Mouse (Mus musculus): ENCODE data around the gene Larp4b.
A peak's percentile ranks its signal among the peaks of the same experiment; 100 is the strongest.

The Larp4b gene

DNA sequence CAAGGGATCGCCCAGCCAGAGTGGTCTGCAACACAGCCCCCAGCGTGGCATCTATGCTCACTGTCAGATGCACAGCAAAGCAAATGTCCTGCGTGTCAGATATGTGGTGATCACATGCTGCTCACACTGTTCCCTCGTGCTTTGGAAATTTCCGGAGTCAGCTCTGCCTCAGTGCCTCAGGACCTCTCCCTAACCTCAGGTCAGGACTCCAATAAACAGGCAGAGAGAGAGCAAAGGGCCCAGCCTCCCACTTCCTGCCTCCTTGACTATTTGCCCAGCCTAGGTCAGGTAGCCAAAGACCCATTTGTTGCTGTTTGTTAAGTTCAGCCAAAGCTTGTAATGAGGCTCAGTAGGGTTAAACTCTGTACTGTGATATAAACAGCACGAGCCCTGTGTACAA is 87.4 kb downstream of the Larp4b start:
- no peak for DNase-seq

DNA sequence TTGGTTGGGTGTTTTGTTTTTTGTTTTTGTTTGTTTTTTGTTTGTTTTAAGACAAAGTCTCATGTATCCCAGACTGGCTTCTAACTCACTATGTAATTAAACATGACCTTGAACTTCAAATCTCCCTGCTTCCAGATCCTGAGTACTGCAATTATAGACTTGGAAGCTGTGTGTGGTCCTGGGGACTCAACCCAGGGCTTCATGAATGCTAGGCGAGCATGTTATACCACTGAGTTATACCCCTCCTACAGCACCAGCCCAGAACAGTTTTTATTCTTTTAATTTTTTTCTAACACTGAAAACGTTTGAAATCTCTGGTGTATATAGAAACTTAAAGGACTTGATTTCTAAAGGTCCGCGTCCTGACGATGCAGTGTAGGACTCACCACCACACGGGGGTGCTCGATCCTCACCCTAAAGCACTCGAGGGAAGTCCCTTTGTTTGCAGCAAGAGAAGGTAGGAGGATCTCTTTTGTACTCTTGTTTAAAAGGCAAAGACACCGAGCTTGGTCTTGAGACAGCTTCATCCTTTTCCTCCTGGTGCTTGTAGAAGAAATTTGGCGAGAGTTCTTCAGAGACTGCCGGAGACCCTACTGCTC is 88.1 kb downstream of the Larp4b start:
- DNase-seq: peak; percentile 72 to 74

DNA sequence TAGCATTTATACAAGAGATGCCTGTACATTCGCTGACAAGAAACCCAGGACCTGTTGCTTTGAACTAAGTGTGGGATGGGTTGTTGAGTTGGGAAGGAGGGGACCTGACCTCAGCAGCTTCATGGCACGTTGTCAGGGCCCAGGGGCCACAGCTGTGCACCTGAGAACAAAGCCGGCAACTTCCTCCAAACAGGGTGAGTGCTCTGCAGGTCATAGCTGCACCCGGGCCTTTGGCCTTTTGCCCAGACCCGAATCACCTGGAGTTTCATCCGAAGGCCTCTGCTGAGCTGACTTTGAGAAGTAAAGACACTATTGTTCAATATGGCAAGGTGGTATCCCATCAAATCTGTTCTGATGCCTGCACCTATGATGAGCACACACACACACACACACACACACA is 90.6 kb downstream of the Larp4b start:
- no peak for DNase-seq

DNA sequence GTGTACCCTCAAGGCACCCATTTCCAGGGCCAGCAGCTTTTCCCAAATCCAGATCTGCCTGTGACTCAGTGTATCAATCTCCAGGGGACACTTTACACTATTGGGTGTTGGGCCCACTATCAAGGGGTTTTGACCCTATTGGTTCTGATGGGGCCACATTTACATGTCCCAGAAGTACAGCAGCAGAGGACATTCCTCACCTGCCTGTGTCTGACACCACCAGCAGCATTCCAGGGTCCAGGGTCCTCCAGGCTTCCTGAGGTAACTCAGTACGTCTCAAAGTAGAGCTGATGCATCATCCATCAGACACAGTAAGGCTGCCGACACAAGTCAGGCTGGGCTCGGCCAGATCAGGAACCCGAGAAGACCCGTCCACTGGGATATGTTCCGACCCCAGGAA is 91.0 kb downstream of the Larp4b start:
- DNase-seq: no peak

DNA sequence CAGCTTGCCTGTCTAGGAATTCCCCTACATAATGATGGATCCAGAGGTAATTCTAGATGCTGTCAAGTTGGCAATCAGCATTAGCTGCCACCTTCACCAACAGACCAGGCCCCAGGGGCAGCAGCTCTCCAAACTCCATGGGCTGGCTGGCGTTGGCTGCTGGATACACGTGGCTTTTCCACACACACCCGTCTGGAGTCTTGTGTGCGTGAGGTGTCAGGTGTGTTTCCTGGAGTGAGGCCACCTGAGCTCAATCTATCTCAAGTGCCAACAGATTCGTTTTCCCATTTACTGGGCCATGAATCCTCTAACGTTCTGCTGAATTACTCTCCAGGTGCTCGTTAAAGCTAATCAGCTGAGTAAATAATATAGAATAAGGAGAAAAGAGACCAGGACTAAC is 93.5 kb downstream of the Larp4b start:
- no peak for DNase-seq

DNA sequence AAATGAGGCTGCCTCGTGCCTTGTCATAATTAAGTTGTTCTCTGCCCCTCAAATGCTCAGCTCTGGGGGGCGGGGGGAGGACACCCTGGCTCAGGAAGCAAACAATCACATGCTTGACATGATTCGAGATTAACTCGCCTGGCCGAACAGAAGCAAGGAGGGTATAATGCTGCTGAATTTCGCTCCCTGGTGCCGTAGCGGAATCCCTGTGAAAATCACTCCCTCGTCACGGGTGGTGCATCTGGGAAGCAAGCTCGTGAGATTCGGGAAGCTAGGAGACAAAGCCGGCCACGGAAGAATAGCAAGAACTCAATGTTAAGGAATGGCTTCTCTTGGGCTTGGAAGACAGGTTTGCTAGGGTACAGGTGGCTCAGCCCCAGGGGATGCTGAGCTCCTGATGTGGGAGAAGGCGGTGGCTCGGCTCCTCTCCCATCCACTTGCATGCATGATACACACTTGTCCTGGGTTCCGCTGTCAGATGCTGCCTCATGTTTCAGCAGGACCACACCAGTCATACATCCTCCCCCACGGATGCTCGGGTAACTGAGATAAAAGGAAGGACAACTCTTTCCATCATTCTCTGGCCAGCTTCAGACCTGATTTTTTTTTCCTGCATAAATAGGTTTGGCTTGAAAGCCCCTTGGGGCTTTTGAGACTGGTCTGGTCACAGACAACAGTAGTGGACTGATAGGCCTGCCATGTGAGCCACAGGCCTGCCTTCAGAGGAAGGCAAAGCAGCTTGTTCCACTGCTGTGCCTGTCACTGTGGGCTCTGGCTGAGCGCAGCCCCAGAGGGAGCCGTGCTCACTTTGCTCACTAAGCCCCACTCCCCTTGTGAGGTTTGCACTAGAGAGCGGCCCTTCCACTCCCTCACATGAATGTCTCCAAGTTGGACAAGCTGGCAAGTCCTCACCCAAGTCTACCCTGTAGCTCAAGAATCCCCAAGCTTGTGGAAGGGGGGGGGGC is 94.2 kb downstream of the Larp4b start:
- DNase-seq: no peak

DNA sequence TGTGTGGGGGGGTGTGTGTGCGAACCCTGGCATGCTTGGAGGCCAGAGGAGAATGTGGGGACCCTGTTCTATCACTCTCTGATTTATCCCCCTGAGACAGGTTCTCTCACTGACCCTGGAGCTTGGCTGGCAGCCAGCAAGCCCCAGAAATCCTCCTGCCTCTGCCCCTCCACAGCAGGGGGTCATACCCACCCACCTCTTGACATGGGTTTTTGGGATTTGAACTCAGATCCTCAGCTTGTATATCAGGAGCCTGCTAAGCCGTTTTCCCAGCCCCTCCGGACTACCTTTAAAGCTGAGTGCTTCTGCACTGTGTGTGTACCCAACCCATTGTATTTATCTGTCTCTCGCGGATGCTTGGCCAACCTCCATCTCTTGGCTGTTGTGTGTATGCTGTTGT is 95.8 kb downstream of the Larp4b start:
- DNase-seq: no peak

DNA sequence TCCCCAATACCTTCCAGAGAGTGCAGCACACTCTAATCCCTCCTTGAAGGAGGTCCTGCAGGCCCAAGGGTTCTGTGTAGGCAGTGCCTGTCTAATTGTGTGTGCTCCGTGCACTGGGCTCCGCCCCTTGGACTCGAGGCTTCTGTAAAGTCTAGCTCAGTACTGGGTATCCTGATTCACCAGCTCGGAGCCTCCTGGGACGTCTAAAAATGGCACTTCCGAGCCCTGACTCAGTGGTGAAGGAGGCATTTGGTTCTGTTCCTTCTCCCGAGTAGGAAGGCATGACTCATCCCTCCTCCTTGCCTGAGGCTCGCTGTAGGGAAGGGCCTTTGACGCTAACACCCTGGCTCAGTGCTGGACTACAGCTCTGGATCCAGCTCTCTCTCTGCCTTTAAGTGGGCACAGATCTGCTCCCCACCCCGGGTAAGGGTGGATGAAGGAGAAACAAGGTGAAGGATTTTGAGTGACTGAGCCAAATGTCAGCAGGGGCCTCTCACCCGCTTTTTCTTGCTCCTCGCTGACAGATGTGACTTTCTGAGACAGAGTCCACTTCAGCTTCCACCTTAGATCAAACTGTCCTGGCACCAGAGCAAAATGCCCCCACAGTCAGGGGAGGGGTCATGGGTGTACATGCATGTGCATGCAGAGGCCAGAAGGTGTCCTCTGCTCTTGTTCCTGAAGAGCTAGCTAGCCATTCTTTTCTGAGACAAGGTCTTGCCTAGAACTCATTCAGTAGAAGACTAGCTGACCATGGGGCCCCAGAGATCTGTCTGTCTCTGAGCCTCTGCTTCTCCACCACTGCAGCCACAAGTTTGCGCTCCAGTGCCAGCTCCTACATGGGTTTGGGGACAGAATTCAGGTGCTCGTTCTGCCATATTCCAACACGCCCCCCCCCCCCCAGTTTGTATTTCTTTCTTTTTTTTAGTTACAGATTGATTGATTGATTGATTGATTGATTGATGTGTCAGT is 97.8 kb downstream of the Larp4b start:
- no peak for DNase-seq

DNA sequence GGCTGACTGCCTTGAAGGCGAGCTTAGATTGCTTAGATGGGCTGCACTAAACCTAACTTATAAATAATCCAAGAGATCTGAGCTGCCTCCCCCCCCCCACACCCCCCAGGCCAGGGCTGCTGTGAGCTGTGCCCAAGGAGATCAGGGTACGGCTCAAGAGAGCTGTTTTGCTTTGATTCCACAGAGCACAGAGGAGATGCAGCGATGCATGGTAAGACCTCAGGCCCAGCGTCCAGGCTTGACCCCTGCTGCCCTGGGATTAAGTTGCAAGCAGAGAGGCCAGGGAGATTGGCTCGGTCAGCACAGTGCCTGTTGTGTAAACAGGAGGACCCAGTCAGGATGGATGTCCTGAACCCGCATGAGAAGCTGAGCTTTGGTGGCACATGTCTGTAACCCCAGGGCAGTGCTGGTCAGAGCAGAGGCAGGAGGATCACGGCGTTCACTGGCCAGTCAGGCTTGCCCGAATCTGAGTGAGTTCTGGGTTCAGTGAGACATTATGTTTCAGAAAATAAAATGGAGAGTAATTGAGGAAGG is 99.2 kb downstream of the Larp4b start:
- no peak for DNase-seq

DNA sequence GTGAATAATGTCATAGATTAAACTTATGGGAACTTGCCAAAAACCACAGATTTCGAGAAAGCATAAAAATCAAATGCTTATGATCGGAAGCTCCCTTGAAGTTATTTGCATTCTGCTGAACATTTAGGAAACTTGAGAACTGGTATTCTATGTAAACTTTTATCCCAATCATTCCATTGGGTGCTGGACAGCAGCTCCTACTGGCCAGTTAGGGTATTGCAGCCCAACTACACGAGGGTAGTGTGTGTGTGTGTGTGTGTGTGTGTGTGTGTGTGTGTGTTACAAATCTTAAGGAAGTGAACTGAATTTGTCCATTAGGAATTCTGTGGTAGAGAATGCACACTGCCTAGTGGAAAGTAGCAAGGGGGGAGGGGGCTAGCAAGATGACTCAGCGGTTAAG is 101.0 kb downstream of the Larp4b start:
- DNase-seq: no peak

DNA sequence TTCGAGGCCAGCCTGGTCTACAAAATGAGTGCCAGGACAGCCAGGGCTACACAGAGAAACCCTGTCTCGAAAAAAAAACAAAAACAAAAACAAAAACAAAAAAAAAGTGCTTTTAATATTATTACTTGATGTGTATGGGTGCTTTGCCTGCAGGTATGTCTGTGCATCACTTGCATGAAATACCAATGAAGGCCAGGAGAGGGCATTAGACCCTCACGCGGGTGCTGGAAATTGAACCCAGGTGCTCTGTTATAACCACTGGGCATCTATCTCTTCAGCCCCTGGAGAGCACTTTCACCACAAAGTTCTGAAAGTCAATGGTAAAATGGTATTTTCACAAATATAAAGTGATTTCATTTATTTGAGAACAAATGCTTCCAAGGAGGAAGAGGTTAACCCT is 101.9 kb downstream of the Larp4b start:
- no peak for DNase-seq

DNA sequence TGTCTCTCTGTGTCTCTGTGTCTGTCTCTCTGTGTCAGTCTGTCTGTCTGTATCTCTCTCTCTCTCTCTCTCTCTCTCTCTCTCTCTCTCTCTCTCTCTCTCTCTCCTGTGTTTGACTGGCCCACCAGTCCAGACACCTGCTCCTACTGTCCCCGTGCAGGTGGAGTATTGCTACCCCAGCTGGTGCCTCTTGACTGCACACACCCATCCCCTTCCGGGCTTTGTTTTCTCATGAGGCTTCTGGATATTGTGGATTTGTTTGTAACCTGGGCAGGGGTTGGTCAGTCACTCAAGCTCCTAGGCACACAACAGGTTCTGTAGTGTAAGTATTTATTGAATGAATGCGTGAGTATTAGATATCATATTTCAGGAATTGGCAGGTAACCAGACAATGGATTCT is 104.4 kb downstream of the Larp4b start:
- no peak for DNase-seq

DNA sequence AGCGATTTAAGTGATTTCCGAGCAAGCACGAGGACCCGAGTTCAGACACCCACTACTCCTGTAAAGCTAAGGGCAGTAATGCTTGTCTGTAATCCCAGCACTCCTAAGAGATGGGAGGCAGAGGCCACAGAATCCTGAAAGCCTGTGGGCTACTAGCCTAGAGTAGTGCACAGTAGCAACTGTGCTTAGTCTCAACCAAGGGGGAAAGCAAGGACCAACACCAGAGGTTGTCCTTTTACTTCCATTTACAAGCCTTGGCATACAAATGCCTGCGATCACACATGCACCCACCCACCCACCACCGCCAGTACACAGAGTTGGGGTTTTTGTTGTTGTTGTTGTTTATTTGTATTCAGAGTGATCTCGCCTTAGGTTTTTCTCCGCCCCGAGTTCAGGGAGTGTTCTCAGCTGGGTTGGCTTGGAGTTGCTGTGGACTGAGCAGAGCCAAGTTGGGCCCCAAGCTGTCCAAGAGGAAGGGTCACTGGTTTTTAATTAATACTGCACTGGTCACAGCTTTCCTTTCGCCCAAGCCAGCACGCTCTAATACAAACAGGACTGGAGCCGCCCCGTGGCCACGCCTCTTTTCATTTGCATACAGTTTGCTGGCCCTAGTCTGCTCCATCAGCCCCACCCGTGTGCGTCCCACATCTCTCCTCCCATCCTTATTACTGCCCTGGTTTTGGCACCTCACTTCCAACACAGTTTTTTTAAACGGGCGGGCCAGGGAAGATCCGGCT is 105.2 kb downstream of the Larp4b start:
- DNase-seq: no peak

DNA sequence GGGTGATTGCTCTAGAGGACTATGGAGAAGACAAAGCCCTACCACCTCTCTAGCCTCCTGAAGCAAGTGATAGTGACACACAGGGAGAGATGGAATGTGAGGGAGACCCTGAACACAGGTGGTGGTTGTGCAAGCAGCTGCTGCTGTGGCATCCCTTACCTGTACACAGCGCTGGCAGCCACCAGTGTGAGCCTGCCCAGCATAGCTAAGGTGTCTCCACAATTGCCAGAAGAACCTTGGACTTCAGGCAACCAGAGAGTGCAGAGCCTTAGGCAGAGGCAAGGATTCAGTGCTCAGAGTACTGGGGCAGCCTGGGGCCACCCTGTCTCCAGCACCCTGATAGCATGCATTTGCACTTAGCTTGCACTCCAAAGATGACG is 105.8 kb downstream of the Larp4b start:
- DNase-seq: no peak

DNA sequence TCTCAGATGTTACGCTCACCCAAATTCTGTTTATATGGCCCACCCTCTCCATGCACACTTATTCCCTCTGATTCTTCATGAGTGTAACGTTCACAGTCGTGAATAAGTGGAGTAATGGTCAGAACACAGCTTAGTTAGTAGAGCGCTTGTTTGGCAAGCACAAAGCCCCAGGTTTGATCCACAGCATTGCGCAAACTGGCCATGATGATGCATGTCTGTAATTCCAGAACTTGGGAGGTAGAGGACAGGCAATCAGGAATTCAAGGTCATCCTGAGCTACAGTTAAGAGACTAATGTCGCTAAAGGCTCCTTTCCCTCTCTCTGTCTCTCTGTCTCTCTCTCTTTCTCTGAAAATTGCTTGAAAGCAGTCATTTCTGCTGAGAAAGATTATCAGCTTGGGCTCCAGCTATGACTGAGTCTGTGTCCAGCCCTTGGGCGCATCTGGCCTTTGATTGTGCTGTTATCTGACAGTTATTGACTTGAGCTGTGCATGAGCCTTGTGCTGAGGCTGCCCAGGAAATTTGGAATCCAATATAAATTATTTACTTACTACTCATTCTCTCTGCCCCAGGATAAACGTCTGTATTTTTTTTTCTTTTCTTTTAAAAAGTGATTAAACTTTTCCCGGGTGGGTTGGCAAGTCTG is 129.2 kb downstream of the Larp4b start:
- no peak for DNase-seq
